Mouse (Mus musculus) erythroblast, embryonic 14.5 days (primary cell): ENCODE results near the gene Uspl1.

Experiments used
- GATA1 ChIP-seq: IDR thresholded peaks from 2 replicates; pipeline ENCODE4 v1.6.1; 2012; ENCODE audit warnings: low read length, inconsistent platforms, mixed read lengths
- TAL1 ChIP-seq: IDR thresholded peaks from 3 replicates; pipeline ENCODE4 v1.6.1; 2012; ENCODE audit warnings: low read length, inconsistent platforms, mixed read lengths

- no peak for TF ChIP-seq GATA1
- TF ChIP-seq TAL1 = no peak
Measured at GRCm38 (mm10) chr5:149264405-149264804, 80.3 kb downstream of the Uspl1 start, which contains the start of gene Alox5ap.
